Mouse (Mus musculus): ENCODE results near the gene Dmrtc1b.
"Not testable (repeated sequence)": the region's sequence is repeated elsewhere in the genome, so short reads cannot be mapped to it uniquely, and the experiment has no call there.

- TF ChIP-seq POLR2A, CTCF (IDR thresholded peaks at IDR 0.05; ENCODE audit: insufficient read depth, low read depth, low read length): not testable (repeated sequence)
Measured at GRCm38 (mm10) chrX:102686872-102687271, 20.8 kb upstream of the Dmrtc1b start, which contains the start of gene Gm3880.

Measured in olfactory bulb, adult 2 months (tissue).